Mouse (Mus musculus) liver, embryonic 14.5 days (tissue): ENCODE measurements around the gene Pum3. TPM values are rescaled to one million over a fixed set of nuclear protein-coding genes. Genes with fewer than 3 reads are reported as not detected.

Source experiments
- ATAC-seq: fragments of 200-750 bp; cut with Nextera tagmentation; 2 replicates; pipeline ENCODE4 v1.8.0; 2017; ENCODE audit warnings: moderate number of reproducible peaks, mild to moderate bottlenecking, moderate library complexity; ENCODE audit not compliant: insufficient read depth
- DNase-seq, 3 experiments: peaks; one replicate each; pipeline ENCODE4 v3.0.0-alpha.2; 2012 to 2013; ENCODE audit warnings: low read depth in 3 of 3, low spot score in 3 of 3
- H3K27ac ChIP-seq: fragments of 300-500 bp; sonication (generic); 2 replicates; pipeline ENCODE4 v1.5.1; 2014; ENCODE audit warnings: moderate library complexity, mild to moderate bottlenecking, control low read depth, inconsistent platforms
- H3K27me3 ChIP-seq: fragments of 300-500 bp; sonication (generic); 2 replicates; pipeline ENCODE4 v1.6.1; 2014; ENCODE audit warnings: mild to moderate bottlenecking, low read length, moderate library complexity; ENCODE audit not compliant: control insufficient read depth, insufficient read depth
- H3K36me3 ChIP-seq: fragments of 300-500 bp; sonication (generic); replicated peaks from 2 replicates; pipeline ENCODE4 v1.6.1; 2014; ENCODE audit warnings: low read depth; ENCODE audit not compliant: control insufficient read depth, insufficient read depth
- H3K4me1 ChIP-seq, 2 experiments: fragments of 200-500 bp in 1 of 2; fragments of 300-500 bp in 1 of 2; sonication (generic) in 1 of 2; replicated peaks; 2 replicates each; pipeline ENCODE4 v1.6.1; 2012 to 2014; ENCODE audit warnings: antibody characterized with exemption in 1 of 2, inconsistent platforms in 1 of 2, low read length in 1 of 2; ENCODE audit not compliant: control insufficient read depth in 2 of 2, insufficient read depth in 2 of 2
- H3K4me2 ChIP-seq: fragments of 300-500 bp; sonication (generic); 2 replicates; pipeline ENCODE4 v1.6.1; 2014; ENCODE audit warnings: low read depth, mild to moderate bottlenecking, control low read depth, moderate library complexity
- H3K4me3 ChIP-seq, 2 experiments: fragments of 200-500 bp in 1 of 2; fragments of 300-500 bp in 1 of 2; sonication (generic) in 1 of 2; 2 replicates each; pipeline ENCODE4 v1.5.1; 2012 to 2014; ENCODE audit warnings: low read depth in 2 of 2, low read length in 2 of 2, mild to moderate bottlenecking in 2 of 2, control low read depth in 1 of 2, inconsistent platforms in 1 of 2, moderate library complexity in 1 of 2; ENCODE audit not compliant: insufficient read depth in 1 of 2
- H3K9ac ChIP-seq: fragments of 300-500 bp; sonication (generic); replicated peaks from 2 replicates; pipeline ENCODE4 v1.6.1; 2014; ENCODE audit warnings: mild to moderate bottlenecking, control low read depth, moderate library complexity
- H3K9me3 ChIP-seq: fragments of 300-500 bp; sonication (generic); 2 replicates; pipeline ENCODE4 v1.6.1; 2016; ENCODE audit warnings: low read length, mixed read lengths; ENCODE audit not compliant: control insufficient read depth
- CTCF ChIP-seq: IDR thresholded peaks from 2 replicates; pipeline ENCODE4 v1.5.1; 2016; ENCODE audit warnings: antibody characterized with exemption, low read depth, control low read depth
- EP300 ChIP-seq: IDR thresholded peaks from 2 replicates; pipeline ENCODE4 v1.6.1; 2016; ENCODE audit warnings: antibody characterized with exemption, low read depth
- WGBS: fragments of 180-500 bp; shearing (Covaris S2); extraction: QIAGEN DNeasy Blood & Tissue Kit; methylation state at CpG from one replicate; pipeline ENCODE4 v1.1.7; 2014; ENCODE audit not compliant: insufficient replicate concordance; 5-methylcytosine and 5-hydroxymethylcytosine counted together
- polyA plus RNA-seq, 2 experiments: library from polyadenylated mRNA; depleted of rRNA in 1 of 2; stranded (reverse) in 1 of 2; unstranded in 1 of 2; fragments of >200 nt; fragmentation: Nextera tagmentation in 1 of 2; extraction: Ambion mirVana in 1 of 2; gene quantifications; 2 replicates each; pipeline versions ENCODE4 v1.2.1 to v1.2.3; 2012 to 2014

Pum3 gene
- polyA plus RNA-seq, 2 experiments: 14.0 to 41.4 TPM

GRCm38 (mm10) chr19:27409782-27410181 lies 19.8 kb downstream of the Pum3 start:
- Histone ChIP-seq H3K9ac (no peak overlapping the region), H3K4me3 (no peak overlapping the region), H3K4me2 (no peak overlapping the region), H3K9me3 (no peaks in the 10 kb centered on the region), H3K27ac (no peak overlapping the region), H3K4me1 (no peaks in the 10 kb centered on the region), H3K27me3 (no peaks in the 10 kb centered on the region), H3K36me3 (peaks cover 24% of the 10 kb centered on the region)
- ATAC-seq (no peak), DNase-seq (no peak)
- TF ChIP-seq CTCF (no peak), EP300 (no peak)

GRCm38 (mm10) chr19:27409196-27409595 lies 20.4 kb downstream of the Pum3 start:
- H3K27me3 ChIP-seq: no peaks in the 10 kb centered on the region
- WGBS: 86% methylated on average over 4 of the region's 4 CpGs
- no peak for TF ChIP-seq EP300
- TF ChIP-seq CTCF: no peak
- H3K9me3 ChIP-seq: no peaks in the 10 kb centered on the region
- H3K27ac ChIP-seq: no peak overlapping the region
- no peak overlapping the region for H3K9ac ChIP-seq
- DNase-seq (no peak), ATAC-seq (no peak)
- H3K4me2 ChIP-seq: no peak overlapping the region
- H3K36me3 ChIP-seq: peaks cover 22% of the 10 kb centered on the region
- H3K4me3 ChIP-seq: no peak overlapping the region
- H3K4me1 ChIP-seq: no peaks in the 10 kb centered on the region

GRCm38 (mm10) chr19:27397797-27398196 lies 31.8 kb downstream of the Pum3 start:
- DNase-seq (no peak), ATAC-seq (no peak)
- Histone ChIP-seq H3K4me2 (no peak overlapping the region), H3K4me1 (no peaks in the 10 kb centered on the region), H3K27ac (no peak overlapping the region), H3K9ac (no peak overlapping the region), H3K27me3 (no peaks in the 10 kb centered on the region), H3K9me3 (no peaks in the 10 kb centered on the region), H3K36me3 (peaks cover 46% of the 10 kb centered on the region), H3K4me3 (no peak overlapping the region)
- 83% methylated on average over 9 of the region's 9 CpGs for WGBS
- TF ChIP-seq CTCF: no peak
- TF ChIP-seq EP300: no peak

GRCm38 (mm10) chr19:27397223-27397622 lies 32.4 kb downstream of the Pum3 start:
- Histone ChIP-seq H3K9ac (no peak overlapping the region), H3K27ac (no peak overlapping the region), H3K27me3 (no peaks in the 10 kb centered on the region), H3K4me3 (no peak overlapping the region), H3K4me2 (no peak overlapping the region), H3K36me3 (peaks cover 46% of the 10 kb centered on the region), H3K9me3 (no peaks in the 10 kb centered on the region), H3K4me1 (no peaks in the 10 kb centered on the region)
- no peak for DNase-seq
- TF ChIP-seq CTCF: no peak
- no peak for TF ChIP-seq EP300
- 79% methylated on average over 5 of the region's 5 CpGs for WGBS
- no peak for ATAC-seq

- Histone ChIP-seq H3K27ac (no peak overlapping the region), H3K4me1 (no peaks in the 10 kb centered on the region), H3K4me2 (no peak overlapping the region), H3K27me3 (no peaks in the 10 kb centered on the region), H3K9ac (no peak overlapping the region), H3K4me3 (no peak overlapping the region), H3K9me3 (no peaks in the 10 kb centered on the region), H3K36me3 (peaks cover 46% of the 10 kb centered on the region)
- ATAC-seq (no peak), DNase-seq (no peak)
- TF ChIP-seq CTCF (no peak), EP300 (no peak)
- 75% methylated on average over 2 of the region's 2 CpGs for WGBS
Measured at GRCm38 (mm10) chr19:27396719-27397118, 32.9 kb downstream of the Pum3 start.

GRCm38 (mm10) chr19:27395936-27396335 lies 33.7 kb downstream of the Pum3 start:
- no peaks in the 10 kb centered on the region for H3K27me3 ChIP-seq
- 75% methylated on average over 5 of the region's 5 CpGs for WGBS
- H3K4me1 ChIP-seq: no peaks in the 10 kb centered on the region
- H3K4me3 ChIP-seq: no peak overlapping the region
- TF ChIP-seq CTCF (no peak), EP300 (no peak)
- H3K4me2 ChIP-seq: no peak overlapping the region
- no peaks in the 10 kb centered on the region for H3K9me3 ChIP-seq
- H3K27ac ChIP-seq: no peak overlapping the region
- no peak overlapping the region for H3K9ac ChIP-seq
- peaks cover 40% of the 10 kb centered on the region for H3K36me3 ChIP-seq
- no peak for DNase-seq
- ATAC-seq: no peak
